In genomic region chrX:9672040-9672439, GRCm38 (mm10) we compare ENCODE assay signal across 22 mouse cellular contexts. TPM values are rescaled to one million over a fixed set of nuclear protein-coding genes. Genes with fewer than 3 reads are reported as not detected.
DNase-seq lines count a peak whose midpoint lies in the region; ATAC-seq and TF ChIP-seq lines count a peak whose summit lies in the region.
"Had no signal": no experiment of that assay in that cellular context is flagged by ENCODE, and none has a peak within 500 bp of the region (broad histone marks: within the 10 kb centered on the region; RNA-seq: fewer than 3 reads in every experiment).

No protein-coding gene starts in this region.

- no peaks in the 10 kb centered on the region for H3K27me3 ChIP-seq in kidney, postnatal 0 days (ENCODE audit: insufficient read depth, low read length)
- H3K27me3 ChIP-seq in lung, embryonic 14.5 days (ENCODE audit: insufficient read depth, low read length), result no peaks in the 10 kb centered on the region
- H3K27me3 ChIP-seq: hindbrain, embryonic 12.5 days; hindbrain, embryonic 15.5 days had no signal

- no peak overlapping the region for H3K9ac ChIP-seq in kidney, postnatal 0 days (ENCODE audit: low read depth, low read length)
- H3K9ac ChIP-seq in lung, embryonic 14.5 days, result no peak overlapping the region
- H3K9ac ChIP-seq: forebrain, postnatal 0 days; hindbrain, embryonic 12.5 days; hindbrain, embryonic 15.5 days had no signal

- H3K4me1 ChIP-seq in kidney, postnatal 0 days (replicated peaks; ENCODE audit: insufficient read depth, low read length), result no peaks in the 10 kb centered on the region
- no peaks in the 10 kb centered on the region for H3K4me1 ChIP-seq in lung, embryonic 14.5 days (ENCODE audit: insufficient read depth)
- no peaks in the 10 kb centered on the region for H3K4me1 ChIP-seq in lung, adult 2 months (ENCODE audit: control insufficient read depth, insufficient read depth, low read length)
- H3K4me1 ChIP-seq: hindbrain, embryonic 12.5 days; hindbrain, embryonic 15.5 days had no signal

- ATAC-seq in kidney, postnatal 0 days (replicated peaks; ENCODE audit: low FRiP score, low read depth), result no peak
- ATAC-seq in lung, embryonic 14.5 days (ENCODE audit: insufficient read depth), result peak; percentile 65; the same call in 1 of the 2 replicates
- ATAC-seq: activated CD4-positive, CD25-positive, alpha-beta regulatory T cell, adult 4 months; forebrain, embryonic 14.5 days; forebrain, postnatal 0 days had no signal

- 32% methylated on average over 1 of the region's 1 CpGs for WGBS in kidney, postnatal 0 days
- WGBS in lung, embryonic 14.5 days, result 45% methylated on average over 1 of the region's 1 CpGs
- 32% methylated on average over 1 of the region's 1 CpGs for WGBS in lung, adult 2 months

- TF ChIP-seq CTCF in kidney, postnatal 0 days (IDR thresholded peaks at IDR 0.05; ENCODE audit: low read depth), result no peak
- no peak for TF ChIP-seq CTCF in lung, embryonic 14.5 days (IDR thresholded peaks at IDR 0.05; ENCODE audit: low read depth)
- TF ChIP-seq CTCF in lung, adult 2 months (IDR thresholded peaks at IDR 0.05; ENCODE audit: insufficient read depth, low read length), result no peak
- no peak for TF ChIP-seq CTCF in layer of hippocampus, adult 2 months (conservative IDR thresholded peaks at IDR 0.05)

- no peaks in the 10 kb centered on the region for H3K36me3 ChIP-seq in kidney, postnatal 0 days (ENCODE audit: insufficient read depth, low read length)
- no peaks in the 10 kb centered on the region for H3K36me3 ChIP-seq in lung, embryonic 14.5 days (ENCODE audit: insufficient read depth)
- H3K36me3 ChIP-seq: hindbrain, embryonic 12.5 days; hindbrain, embryonic 15.5 days had no signal

- no peak overlapping the region for H3K4me3 ChIP-seq in kidney, postnatal 0 days (replicated peaks; ENCODE audit: low read depth, low read length)
- H3K4me3 ChIP-seq in lung, embryonic 14.5 days (ENCODE audit: low read depth, low read length), result no peak overlapping the region
- no peak overlapping the region for H3K4me3 ChIP-seq in lung, adult 2 months (replicated peaks; ENCODE audit: extremely low read depth, low read depth, low read length)
- H3K4me3 ChIP-seq in layer of hippocampus, adult 2 months, result no peak overlapping the region
- H3K4me3 ChIP-seq: gastrocnemius, adult 2 months; hindbrain, embryonic 12.5 days; hindbrain, embryonic 15.5 days had no signal

- peak; percentile 16 for DNase-seq in kidney, postnatal 0 days (ENCODE audit: low spot score)
- no peak for DNase-seq in kidney, adult 9 months
- DNase-seq in lung, embryonic 14.5 days, result peak; percentile 59
- DNase-seq in lung, postnatal 36 days, result no peak
- peak; percentile 11 for DNase-seq in lung, postnatal 10 days
- no peak for DNase-seq in lung, adult 2 months
- peak; percentile 9 to 24 for DNase-seq in B cell, adult 2 months
- no peak for DNase-seq in layer of hippocampus, adult 2 months (ENCODE audit: low spot score in 2 of 2)
- DNase-seq: adrenal gland, adult 8-10 months; adrenal gland, postnatal 25 days; cerebellum, adult 18-20 months; cerebellum, adult 9-11 months; cerebellum, postnatal 25 days; forebrain, postnatal 0 days; gastrocnemius, adult 2 months; gastrocnemius, postnatal 14 days; heart, adult 11 months had no signal

- H3K4me2 ChIP-seq in kidney, postnatal 0 days (ENCODE audit: low read length), result no peak overlapping the region
- no peak overlapping the region for H3K4me2 ChIP-seq in lung, embryonic 14.5 days
- H3K4me2 ChIP-seq: heart, embryonic 11.5 days; hindbrain, embryonic 12.5 days; hindbrain, embryonic 15.5 days had no signal

- H3K27ac ChIP-seq in kidney, postnatal 0 days, result no peak overlapping the region
- no peak overlapping the region for H3K27ac ChIP-seq in lung, embryonic 14.5 days (ENCODE audit: low read depth)
- no peak overlapping the region for H3K27ac ChIP-seq in layer of hippocampus, adult 2 months
- H3K27ac ChIP-seq: gastrocnemius, adult 2 months; hindbrain, embryonic 12.5 days; hindbrain, embryonic 15.5 days had no signal

- no peak for TF ChIP-seq POLR2A in lung, adult 2 months (IDR thresholded peaks at IDR 0.05; ENCODE audit: borderline replicate concordance, extremely low read depth, low read depth, low read length)

- no peaks in the 10 kb centered on the region for H3K9me3 ChIP-seq in kidney, postnatal 0 days (replicated peaks; ENCODE audit: low read length)
- no peaks in the 10 kb centered on the region for H3K9me3 ChIP-seq in lung, embryonic 14.5 days (ENCODE audit: low read depth, low read length)
- H3K9me3 ChIP-seq: hindbrain, embryonic 12.5 days; hindbrain, embryonic 15.5 days had no signal

RNA-seq across cellular contexts. Expression of gene Dynlt3, which starts 9.2 kb away (rescaled TPM):
- 84.6 and 91.8 TPM in 2 replicates for polyA plus RNA-seq in kidney, postnatal 0 days (2015; fragmentation: Nextera tagmentation; extraction: Ambion mirVana)
- 47.4 and 54.5 TPM in 2 replicates for polyA plus RNA-seq in lung, embryonic 14.5 days (2014; fragmentation: Nextera tagmentation; extraction: Ambion mirVana)
- polyA plus RNA-seq in lung, adult 2 months (2012; rRNA removed), result 15.1 and 53.7 TPM in 2 replicates
- total RNA-seq in layer of hippocampus, adult 2 months (2021), result 100 to 1,000 TPM; 125 to 129 TPM

Comparison
In these comparisons a context has a peak if more than half of its experiments do, and no peak if none do; other contexts are left out.
1. DNase-seq: peak in kidney, postnatal 0 days (single experiment), lung, embryonic 14.5 days (single experiment), lung, postnatal 10 days (single experiment) and B cell, adult 2 months (2 of 2); none in kidney, adult 9 months (single experiment), lung, postnatal 36 days (single experiment), lung, adult 2 months (single experiment) and layer of hippocampus, adult 2 months (0 of 2).